Mouse (Mus musculus) cerebellum, adult 9-11 months (tissue): ENCODE measurements around the gene Ttc33.
A peak's percentile ranks its signal among the peaks of the same experiment; 100 is the strongest.

Experiments
- DNase-seq: peaks from one replicate; pipeline ENCODE4 v3.0.0; 2022

Ttc33 gene

GRCm38 (mm10) chr15:5242241-5243035 lies 57.1 kb downstream of the Ttc33 start:
- no peak for DNase-seq

- DNase-seq: no peak
Observed at GRCm38 (mm10) chr15:5243036-5243958, 58.0 kb downstream of the Ttc33 start.

GRCm38 (mm10) chr15:5243959-5244905 lies 58.9 kb downstream of the Ttc33 start, which contains the start of gene Ptger4:
Gene Ptger4, minus strand, starts transcription at chr15:5244187.
- peak; percentile 46 for DNase-seq

GRCm38 (mm10) chr15:5250182-5250581 lies 64.9 kb downstream of the Ttc33 start:
- no peak for DNase-seq

GRCm38 (mm10) chr15:5260183-5260582 lies 74.9 kb downstream of the Ttc33 start:
- DNase-seq: no peak

- no peak for DNase-seq
Observed at GRCm38 (mm10) chr15:5261004-5261403, 75.7 kb downstream of the Ttc33 start.

GRCm38 (mm10) chr15:5262095-5262667 lies 76.9 kb downstream of the Ttc33 start:
- DNase-seq: no peak

GRCm38 (mm10) chr15:5262874-5263504 lies 77.7 kb downstream of the Ttc33 start:
- DNase-seq: no peak

- DNase-seq: no peak
Observed at GRCm38 (mm10) chr15:5266095-5266494, 80.8 kb downstream of the Ttc33 start.
